Mouse (Mus musculus) 416B (cell line): ENCODE results near the gene Dnaaf2.
A peak's percentile ranks its signal among the peaks of the same experiment; 100 is the strongest.

Experiments used
- DNase-seq: peaks from one replicate; pipeline ENCODE4 v3.0.0; 2011; ENCODE audit warnings: low read depth

Gene Dnaaf2

GRCm38 (mm10) chr12:69198164-69198535 lies at the start of gene Dnaaf2:
Gene Dnaaf2 (minus strand): TSS chr12:69198429.
- DNase-seq = peak; percentile 75

GRCm38 (mm10) chr12:69241771-69242431 lies 43.7 kb upstream of the Dnaaf2 start:
- peak; percentile 80 for DNase-seq

GRCm38 (mm10) chr12:69241405-69241770 lies 43.2 kb upstream of the Dnaaf2 start:
- no peak for DNase-seq

- no peak for DNase-seq
Observed at GRCm38 (mm10) chr12:69240876-69241275, 42.6 kb upstream of the Dnaaf2 start, which contains the start of gene Klhdc1. Gene Klhdc1 (plus strand): TSS chr12:69241176.

GRCm38 (mm10) chr12:69238284-69238683 lies 40.1 kb upstream of the Dnaaf2 start:
- peak; percentile 31 for DNase-seq

- no peak for DNase-seq
Observed at GRCm38 (mm10) chr12:69235782-69236181, 37.6 kb upstream of the Dnaaf2 start.

- peak; percentile 87 for DNase-seq
Observed at GRCm38 (mm10) chr12:69229251-69229650, 31.0 kb upstream of the Dnaaf2 start.

- peak; percentile 91 for DNase-seq
Observed at GRCm38 (mm10) chr12:69227776-69228466, 29.7 kb upstream of the Dnaaf2 start, which contains the start of gene Pole2. Gene Pole2 (minus strand): TSS chr12:69228195.

GRCm38 (mm10) chr12:69220613-69221277 lies 22.5 kb upstream of the Dnaaf2 start:
- DNase-seq = no peak

GRCm38 (mm10) chr12:69216587-69216986 lies 18.4 kb upstream of the Dnaaf2 start:
- DNase-seq = no peak

- DNase-seq = no peak
Observed at GRCm38 (mm10) chr12:69215000-69215785, 17.0 kb upstream of the Dnaaf2 start.

GRCm38 (mm10) chr12:69214393-69214792 lies 16.2 kb upstream of the Dnaaf2 start:
- DNase-seq = no peak

- DNase-seq = peak; percentile 55
Observed at GRCm38 (mm10) chr12:69213186-69213777, 15.1 kb upstream of the Dnaaf2 start.

GRCm38 (mm10) chr12:69211057-69211456 lies 12.8 kb upstream of the Dnaaf2 start:
- DNase-seq = peak; percentile 57

- DNase-seq = no peak
Observed at GRCm38 (mm10) chr12:69210056-69210979, 12.1 kb upstream of the Dnaaf2 start.

- DNase-seq = peak; percentile 41
Observed at GRCm38 (mm10) chr12:69208520-69208919, 10.3 kb upstream of the Dnaaf2 start.

GRCm38 (mm10) chr12:69207926-69208325 lies 9.7 kb upstream of the Dnaaf2 start:
- DNase-seq = no peak

- DNase-seq = no peak
Observed at GRCm38 (mm10) chr12:69207396-69207795, 9.2 kb upstream of the Dnaaf2 start.

- DNase-seq = no peak
Observed at GRCm38 (mm10) chr12:69204052-69204833, 6.0 kb upstream of the Dnaaf2 start, which contains the start of gene Gm49384. Gene Gm49384 (minus strand): TSS chr12:69204267.

- DNase-seq = no peak
Observed at GRCm38 (mm10) chr12:69198985-69199384, 756 bp upstream of the Dnaaf2 start.
